Mouse (Mus musculus): ENCODE data around the gene Gprasp2.
"Not testable (repeated sequence)": the region's sequence is repeated elsewhere in the genome, so short reads cannot be mapped to it uniquely, and the experiment has no call there.

The Gprasp2 gene

DNA sequence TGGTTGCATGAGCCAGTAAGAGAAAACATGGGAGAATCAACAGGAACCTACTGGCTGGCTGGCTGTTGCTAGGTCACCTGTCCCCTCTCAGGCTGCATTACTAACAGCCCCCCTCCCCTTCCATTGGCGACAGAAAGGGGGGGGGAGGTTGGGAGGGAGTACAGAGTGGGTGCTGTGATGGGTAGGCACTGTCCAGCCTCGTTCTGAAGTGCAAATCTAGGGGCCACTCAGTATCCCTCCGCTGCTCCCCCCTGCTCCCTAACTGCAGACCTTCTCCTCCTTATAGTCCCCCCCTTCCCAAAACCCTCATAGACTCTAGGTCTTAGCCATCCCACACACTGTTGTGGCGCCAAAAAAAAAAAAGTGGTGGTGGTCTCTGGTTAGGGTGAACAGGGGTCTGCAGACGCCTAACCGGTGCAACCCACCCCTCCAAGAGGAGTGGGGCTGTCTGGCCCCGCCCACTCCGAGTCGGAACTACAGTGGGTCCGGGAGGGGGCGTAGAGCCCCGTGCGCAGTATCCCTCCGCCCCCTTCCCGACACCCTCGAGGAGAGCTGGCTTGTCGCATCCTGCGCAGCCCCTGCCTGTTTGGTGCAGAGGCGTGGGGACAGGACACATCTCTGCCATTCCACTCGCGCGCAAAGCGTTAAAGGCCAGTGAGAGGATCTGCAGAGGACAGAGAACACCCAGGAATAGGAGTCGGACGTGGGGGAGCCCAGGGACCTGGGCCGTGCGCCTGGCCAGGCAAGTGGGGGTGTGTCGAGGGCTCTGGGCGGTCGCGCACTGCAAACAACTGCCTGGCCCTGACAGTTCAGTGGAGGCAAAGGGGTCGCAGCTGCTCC is at the start of gene Gprasp2:
Gene Gprasp2 (plus strand): TSS at position 514 of the 840 bp plus-strand sequence.
- DNase-seq (ENCODE audit: low read depth, low spot score), result not testable (repeated sequence)

DNA sequence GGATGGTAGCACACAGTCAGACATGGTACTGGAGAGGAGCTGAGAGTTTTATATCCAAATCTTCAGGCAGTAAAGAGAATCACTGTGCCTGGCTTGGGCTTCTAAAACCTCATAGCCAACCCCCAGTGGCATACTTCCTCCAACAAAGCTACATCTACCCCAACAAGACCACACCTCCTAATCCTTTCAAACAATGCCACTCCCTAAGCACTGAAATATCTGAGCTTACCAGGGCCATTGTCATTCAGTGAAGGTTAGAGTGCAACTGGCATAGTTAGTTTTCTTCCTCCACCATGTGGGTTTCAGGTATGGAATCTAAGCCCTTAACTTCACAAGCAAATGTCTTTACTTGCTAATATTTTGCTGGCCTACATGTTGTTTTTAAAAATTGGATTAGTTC is 47.3 kb upstream of the Gprasp2 start:
- no peak for DNase-seq (ENCODE audit: low read depth, low spot score)

DNA sequence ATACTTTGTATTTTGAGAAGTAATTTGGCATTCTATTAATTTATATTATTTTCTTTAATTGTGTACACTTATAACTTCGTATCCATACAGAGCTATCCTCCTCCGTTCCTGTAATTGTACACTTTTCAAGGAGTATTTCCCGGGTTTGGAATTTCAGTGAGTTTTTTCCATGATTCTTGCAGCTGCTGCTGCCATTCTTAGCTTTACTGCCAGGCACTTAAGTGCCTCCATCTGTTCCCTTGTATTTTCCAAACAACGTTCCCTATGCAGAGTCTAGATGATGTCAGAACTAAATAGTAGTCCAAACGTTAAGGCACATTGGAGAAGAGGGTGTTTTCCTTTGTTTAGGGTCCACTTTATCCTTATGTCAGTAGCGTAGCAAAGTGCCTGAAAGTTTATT is 46.5 kb upstream of the Gprasp2 start:
- DNase-seq (ENCODE audit: low read depth, low spot score), result no peak

DNA sequence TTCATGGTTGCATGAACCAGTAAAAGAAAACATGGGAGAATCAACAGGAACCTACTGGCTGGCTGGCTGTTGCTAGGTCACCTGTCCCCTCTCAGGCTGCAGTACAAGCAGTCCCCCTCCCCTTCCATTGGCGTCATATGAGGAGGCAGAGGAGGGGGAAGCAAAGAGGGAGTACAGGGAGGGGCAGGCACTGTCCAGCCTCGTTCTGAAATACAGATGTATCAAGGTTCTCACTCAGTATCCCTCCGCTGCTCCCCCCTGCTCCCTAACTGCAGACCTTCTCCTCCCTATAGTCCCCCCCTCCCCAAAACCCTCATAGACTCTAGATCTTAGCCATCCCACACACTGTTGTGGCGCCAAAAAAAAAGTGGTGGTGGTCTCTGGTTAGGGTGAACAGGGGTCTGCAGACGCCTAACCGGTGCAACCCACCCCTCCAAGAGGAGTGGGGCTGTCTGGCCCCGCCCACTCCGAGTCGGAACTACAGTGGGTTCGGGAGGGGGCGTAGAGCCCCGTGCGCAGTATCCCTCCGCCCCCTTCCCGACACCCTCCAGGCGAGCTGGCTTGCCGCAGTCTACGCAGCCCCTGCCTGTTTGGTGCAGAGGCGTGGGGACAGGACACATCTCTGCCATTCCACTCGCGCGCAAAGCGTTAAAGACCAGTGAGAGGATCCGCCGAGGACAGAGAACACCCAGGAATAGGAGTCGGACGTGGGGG is 43.1 kb upstream of the Gprasp2 start:
- DNase-seq (ENCODE audit: low read depth, low spot score), result not testable (repeated sequence)

DNA sequence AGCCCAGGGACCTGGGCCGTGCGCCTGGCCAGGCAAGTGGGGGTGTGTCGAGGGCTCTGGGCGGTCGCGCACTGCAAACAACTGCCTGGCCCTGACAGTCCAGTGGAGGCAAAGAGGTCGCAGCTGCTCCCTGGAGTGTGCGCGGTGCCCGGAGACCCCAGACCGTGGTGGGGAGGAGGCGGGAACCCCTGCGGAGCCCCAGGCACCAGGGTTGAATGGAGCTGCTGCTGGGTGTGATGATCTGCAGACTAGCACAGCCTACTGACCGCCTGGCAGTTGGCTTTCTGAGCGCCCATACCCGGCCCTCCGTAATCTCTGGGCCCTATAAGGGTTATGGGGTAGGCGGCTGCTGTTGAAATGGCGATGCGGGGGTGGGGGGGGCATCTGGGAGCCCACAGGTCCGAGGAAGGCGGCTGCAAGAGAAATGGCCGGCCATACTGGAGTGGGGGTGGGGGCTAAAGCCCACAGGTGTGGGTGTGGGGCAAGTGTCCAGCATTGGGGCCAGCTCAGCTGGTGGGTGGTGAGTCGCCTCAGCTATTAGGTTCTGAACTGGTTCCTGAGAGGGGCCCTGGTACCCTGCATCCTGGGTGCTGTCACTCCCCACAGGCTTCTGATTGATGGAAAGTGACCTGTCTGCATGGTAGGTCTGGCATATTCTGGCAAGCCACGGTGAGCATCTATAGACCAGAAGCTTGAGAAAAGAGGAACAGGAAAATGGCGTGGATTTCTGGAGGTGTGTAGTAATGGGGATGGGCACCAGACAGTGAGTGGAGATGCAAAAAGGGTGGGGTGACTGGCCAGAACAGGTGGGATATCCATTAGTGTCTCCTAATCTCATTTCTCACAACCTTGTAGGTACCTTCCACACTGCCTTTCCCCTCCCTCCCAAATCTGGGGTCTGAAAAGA is 42.3 kb upstream of the Gprasp2 start:
- not testable (repeated sequence) for DNase-seq (ENCODE audit: low read depth, low spot score)

DNA sequence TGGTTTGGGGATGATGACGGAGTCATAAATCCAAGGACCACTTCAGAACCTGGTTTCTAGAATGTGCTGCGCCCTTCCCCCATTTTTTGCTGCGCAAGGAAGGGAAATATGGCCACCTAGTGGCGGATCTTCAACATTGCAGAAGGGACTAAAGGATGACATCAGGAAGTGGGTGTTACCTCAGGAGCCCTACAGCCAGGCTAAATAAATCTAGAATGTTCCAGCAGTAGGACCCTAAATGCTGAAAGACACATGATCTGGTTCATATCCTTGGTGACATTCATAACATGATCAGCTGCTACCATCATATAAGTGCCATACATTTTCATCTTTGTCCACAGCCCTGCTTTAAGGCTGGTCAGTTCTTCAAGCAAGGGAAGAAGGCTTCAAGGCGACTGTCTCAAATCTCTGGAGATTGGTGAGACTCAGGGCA is 41.6 kb upstream of the Gprasp2 start, which contains the start of gene Bhlhb9:
Gene Bhlhb9 (plus strand): TSS at position 383 of the 433 bp plus-strand sequence.
- peak; percentile 61 for DNase-seq (ENCODE audit: low read depth, low spot score)

DNA sequence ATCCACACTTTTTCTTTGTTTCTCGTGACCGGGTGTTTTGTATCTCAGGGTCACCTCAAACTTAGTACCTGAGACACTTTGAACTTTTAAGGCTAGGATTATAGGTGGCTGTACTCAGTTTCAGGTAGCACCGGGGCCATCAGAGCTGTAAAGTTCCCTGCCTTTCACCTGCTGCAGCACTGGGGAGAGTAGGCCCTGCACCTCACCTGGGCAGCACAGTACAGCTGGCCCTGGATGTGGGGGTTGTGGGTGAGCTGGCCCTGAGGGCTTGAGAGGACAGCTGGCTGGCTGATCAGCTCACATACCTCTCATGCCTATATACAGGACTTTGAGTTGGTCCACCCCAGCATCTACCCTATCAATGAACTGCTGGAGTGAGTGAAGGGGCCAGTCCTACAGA is 34.7 kb upstream of the Gprasp2 start:
- no peak for DNase-seq (ENCODE audit: low read depth, low spot score)

DNA sequence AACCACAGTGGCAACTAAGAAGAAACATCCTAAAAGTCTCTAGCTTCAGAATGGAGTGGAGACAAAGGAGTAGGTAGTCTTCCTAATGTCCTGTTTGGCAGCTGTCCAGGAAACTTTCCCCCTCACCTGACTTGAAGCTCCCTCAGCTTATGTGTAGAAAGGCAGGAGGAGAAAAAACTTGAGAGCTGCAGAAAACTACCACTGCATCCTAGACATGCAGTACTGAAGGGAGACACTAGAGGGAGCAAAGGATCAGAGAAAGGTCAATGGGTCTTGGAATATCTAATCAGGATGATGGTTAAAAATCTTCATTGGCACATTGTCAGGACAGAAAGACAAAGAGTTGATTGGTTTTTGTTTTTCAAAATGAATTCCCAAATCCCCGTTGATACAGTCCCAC is 33.1 kb upstream of the Gprasp2 start:
- DNase-seq (ENCODE audit: low read depth, low spot score), result peak; percentile 65

DNA sequence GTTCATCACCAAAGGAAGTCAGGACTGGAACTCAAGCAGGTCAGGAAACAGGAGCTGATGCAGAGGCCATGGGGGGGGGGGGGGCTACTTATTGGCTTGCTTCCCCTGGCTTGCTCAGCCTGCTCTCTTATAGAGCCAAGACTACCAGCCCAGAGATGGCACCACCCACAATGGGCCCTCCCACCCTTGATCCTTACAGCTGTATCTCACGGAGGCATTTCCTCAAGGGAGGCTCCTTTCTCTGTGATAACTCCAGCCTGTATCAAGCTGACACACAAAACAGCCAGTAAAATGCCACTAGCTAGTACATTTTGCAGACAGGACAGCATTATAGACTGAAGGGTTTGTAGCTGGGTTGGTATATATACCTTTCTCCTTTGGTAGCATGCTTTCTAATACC is 2.9 kb upstream of the Gprasp2 start:
- not testable (repeated sequence) for DNase-seq (ENCODE audit: low read depth, low spot score)

DNA sequence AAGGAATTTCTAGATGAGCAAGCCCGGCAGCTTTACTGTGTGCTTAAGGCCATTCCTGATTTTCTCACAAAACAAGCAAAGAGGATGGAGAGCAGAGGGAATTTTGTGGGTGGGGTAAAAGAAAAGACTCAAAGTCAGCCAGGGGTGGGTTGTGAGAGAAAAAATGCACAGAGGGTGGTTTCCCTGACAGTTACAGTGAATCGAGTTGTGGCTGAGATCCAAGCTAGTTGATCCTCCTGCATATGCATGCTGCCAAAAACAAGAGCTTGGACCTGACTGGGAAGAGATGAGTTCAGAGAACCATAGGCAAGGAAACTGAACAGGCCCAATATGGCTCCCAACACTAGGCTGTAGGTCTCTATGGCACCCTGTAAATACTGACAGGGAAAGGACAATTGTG is 938 bp upstream of the Gprasp2 start:
- DNase-seq (ENCODE audit: low read depth, low spot score), result no peak

DNA sequence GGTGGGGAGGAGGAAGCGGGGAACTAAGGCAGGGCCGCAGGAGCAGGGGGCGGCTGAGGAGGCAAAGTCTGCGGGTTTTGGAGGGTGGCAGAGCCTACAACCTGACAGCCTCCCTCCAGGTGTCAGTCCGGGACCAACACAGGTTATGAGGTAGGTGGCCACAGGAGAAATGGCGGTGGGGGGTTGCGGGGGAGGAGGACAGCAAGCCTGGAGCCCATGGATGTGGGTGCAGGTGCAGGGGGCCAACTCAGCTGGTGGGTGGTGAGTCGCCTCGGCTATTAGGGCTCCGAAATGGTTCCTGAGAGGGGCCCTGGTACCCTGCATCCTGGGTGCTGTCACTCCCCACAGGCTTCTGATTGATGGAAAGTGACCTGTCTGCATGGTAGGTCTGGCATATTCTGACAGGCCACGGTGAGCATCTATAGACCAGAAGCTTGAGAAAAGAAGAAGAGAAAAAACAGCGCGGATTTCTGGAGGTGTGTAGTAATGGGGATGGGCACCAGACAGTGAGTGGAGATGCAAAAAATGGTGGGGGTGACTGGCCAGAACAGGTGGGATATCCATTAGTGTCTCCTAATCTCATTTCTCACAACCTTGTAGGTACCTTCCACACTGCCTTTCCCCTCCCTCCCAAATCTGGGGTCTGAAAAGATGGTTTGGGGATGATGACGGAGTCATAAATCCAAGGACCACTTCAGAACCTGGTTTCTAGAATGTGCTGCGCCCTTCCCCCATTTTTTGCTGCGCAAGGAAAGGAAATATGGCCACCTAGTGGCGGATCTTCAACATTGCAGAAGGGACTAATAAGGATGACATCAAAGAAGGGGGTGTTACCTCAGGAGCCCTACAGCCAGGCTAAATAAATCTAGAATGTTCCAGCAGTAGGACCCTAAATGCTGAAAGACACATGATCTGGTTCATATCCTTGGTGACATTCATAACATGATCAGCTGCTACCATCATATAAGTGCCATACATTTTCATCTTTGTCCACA is 860 bp downstream of the Gprasp2 start:
- DNase-seq (ENCODE audit: low read depth, low spot score), result peak; percentile 43

DNA sequence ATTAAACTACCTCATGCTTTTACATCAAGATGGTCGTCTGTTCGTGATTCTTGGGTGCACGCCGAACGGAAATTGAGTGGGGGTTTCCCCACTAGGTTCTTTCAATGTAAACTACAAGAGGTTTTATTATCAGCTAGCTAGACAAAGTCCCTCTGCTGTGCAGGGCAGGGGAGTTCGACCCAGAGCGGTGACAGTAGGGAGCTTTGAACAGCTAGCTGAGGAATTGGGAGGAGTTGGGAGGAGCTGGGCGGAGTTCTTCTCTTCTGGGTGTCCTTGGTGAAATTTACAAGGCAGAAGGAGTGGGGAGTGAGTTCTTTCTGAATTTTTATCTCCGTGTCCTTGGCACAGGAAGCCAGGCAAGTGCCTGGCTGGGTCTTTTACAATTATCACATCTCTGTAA is 28.0 kb downstream of the Gprasp2 start:
- DNase-seq (ENCODE audit: low read depth, low spot score), result not testable (repeated sequence)

DNA sequence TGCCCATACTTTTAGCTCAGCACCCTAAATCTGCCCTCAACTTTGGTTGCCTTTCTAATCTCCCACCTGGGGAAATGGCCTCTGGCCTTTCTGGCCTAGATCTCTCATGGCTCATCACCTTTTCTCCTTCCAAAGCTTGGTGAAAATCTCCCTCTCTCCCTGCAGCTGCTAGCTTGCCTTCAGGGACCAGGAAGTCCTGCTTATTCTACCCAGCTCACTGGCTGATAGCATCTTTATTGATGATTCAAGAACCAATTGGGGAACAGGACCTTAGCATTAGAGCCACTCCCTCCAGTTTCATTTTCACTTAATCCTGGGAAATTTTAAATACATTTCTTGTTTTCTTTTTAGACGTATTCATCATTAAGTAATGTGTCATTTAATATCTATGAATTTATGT is 37.8 kb downstream of the Gprasp2 start:
- no peak for DNase-seq (ENCODE audit: low read depth, low spot score)

DNA sequence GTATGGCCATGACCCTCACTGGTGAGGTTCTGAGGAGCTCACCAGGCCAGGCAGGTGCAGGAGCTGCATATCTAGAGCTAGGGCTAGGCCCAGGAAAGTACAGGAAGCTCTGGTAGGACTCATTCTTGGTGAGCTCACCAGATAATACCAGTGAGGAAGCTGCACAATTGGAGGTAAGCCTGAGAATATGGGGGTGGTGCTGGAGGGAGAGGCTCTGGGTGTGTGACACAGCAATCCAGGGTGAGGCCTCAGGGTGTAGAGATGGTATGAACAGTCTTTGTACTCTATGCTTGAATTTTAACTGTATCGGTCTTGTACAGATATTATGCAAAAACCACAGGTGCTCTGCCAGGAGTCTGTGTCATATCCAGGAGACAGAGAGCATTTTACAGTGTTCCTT is 40.8 kb downstream of the Gprasp2 start:
- DNase-seq (ENCODE audit: low read depth, low spot score), result no peak

DNA sequence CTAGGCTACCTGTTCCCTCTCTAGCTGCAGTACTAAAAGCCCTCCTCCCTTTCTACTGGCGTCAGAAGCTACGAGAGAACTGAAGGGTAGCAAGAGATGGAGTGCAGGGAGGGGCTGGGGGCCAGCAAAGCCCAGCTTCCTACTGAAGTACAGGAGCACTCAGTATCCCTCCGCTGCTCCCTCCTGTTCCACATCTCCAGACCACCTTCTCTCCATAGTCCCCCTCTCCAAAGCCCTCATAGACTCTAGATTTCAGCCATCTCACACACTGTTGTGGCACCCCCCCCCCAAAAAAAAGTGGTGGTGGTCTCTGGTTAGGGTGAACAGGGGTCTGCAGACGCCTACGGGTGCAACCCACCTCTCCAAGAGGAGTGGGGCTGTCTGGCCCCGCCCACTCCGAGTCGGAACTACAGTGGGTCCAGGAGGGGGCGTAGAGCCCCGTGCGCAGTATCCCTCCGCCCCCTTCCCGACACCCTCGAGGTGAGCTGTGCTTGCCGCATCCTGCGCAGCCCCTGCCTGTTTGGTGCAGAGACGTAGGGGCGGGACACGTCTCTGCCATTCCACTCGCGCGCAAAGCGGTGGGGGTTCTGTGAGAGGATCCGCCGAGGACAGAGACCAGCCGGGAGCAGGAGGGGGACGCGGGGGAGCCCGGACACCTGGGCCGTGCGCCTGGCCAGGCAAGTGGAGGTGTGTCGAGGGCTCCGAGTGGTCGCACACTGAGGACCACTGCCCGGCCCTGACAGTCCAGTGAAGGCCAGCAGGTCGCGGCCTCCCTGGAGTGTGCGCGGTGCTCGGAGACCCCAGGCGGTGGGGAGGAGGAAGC is 46.8 kb downstream of the Gprasp2 start:
- DNase-seq (ENCODE audit: low read depth, low spot score), result peak; percentile 65

DNA sequence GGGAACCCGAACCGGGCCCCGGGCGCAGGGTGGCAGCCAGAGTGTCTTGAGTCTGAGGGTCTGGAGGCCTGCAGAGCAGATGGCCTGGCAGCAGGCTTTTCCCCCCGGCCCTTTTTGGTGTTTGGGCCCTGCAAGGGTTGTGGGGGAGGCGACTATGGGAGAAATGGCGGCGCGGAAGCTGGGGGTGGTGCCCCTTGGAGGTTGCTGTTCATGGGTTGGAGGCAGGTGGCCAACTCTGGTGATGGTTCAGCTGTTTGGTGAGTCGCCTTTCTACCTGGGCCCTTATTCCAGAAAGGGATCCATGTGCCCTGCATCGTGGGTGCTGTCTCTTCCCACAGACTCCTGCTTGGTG is 47.4 kb downstream of the Gprasp2 start:
- peak; percentile 37 for DNase-seq (ENCODE audit: low read depth, low spot score)

All from 3T3-L1 (cell line).